8 mouse cellular contexts compared by ENCODE assay signal in genomic region chr7:19342481-19343027, GRCm38 (mm10). TPM values are rescaled to one million over a fixed set of nuclear protein-coding genes. Genes with fewer than 3 reads are reported as not detected.
DNase-seq lines count a peak whose midpoint lies in the region; ATAC-seq lines count a peak whose summit lies in the region.

No protein-coding gene starts in this region.

- under 1% methylated on average over 27 of the region's 27 CpGs for WGBS in hindbrain, embryonic 12.5 days
- 0% methylated on average over 27 of the region's 27 CpGs for WGBS in lung, embryonic 16.5 days

- H3K4me3 ChIP-seq in hindbrain, embryonic 12.5 days, result peak overlapping the region; percentile 37
- peak overlapping the region; percentile 55 for H3K4me3 ChIP-seq in lung, embryonic 16.5 days (ENCODE audit: low read length)

- no peaks in the 10 kb centered on the region for H3K9me3 ChIP-seq in hindbrain, embryonic 12.5 days (replicated peaks)
- H3K9me3 ChIP-seq in lung, embryonic 16.5 days (ENCODE audit: control insufficient read depth, low read length), result no peaks in the 10 kb centered on the region

- H3K27ac ChIP-seq in hindbrain, embryonic 12.5 days, result no peak overlapping the region
- peak overlapping the region; percentile 45; the same call in 1 of the 2 replicates for H3K27ac ChIP-seq in lung, embryonic 16.5 days (ENCODE audit: low read length)

- no peak for ATAC-seq in hindbrain, embryonic 12.5 days (ENCODE audit: low FRiP score)
- ATAC-seq in lung, embryonic 16.5 days (ENCODE audit: low read depth), result no peak

- peak; percentile 88 for DNase-seq in MN1 (ENCODE audit: low spot score)
- peak; percentile 87 for DNase-seq in cerebellum, adult 9-11 months
- peak; percentile 78 to 92 for DNase-seq in frontal cortex, postnatal 14 days (ENCODE audit: low spot score in 2 of 2)
- peak; percentile 92 to 94 for DNase-seq in layer of hippocampus, postnatal 10 days (ENCODE audit: low spot score in 2 of 2)
- peak; percentile 82 for DNase-seq in retina, adult 2 months (ENCODE audit: low read depth, low spot score)
- peak; percentile 82 for DNase-seq in thymus, postnatal 25 days

- peaks cover 36% of the 10 kb centered on the region for H3K4me1 ChIP-seq in hindbrain, embryonic 12.5 days
- H3K4me1 ChIP-seq in lung, embryonic 16.5 days (replicated peaks; ENCODE audit: control insufficient read depth, insufficient read depth, low read length), result peaks cover 31% of the 10 kb centered on the region

- H3K4me2 ChIP-seq in hindbrain, embryonic 12.5 days (replicated peaks), result peak overlapping the region; percentile 75
- H3K4me2 ChIP-seq in lung, embryonic 16.5 days (ENCODE audit: low read depth, low read length), result peak overlapping the region; percentile 94

- H3K9ac ChIP-seq in hindbrain, embryonic 12.5 days, result peak overlapping the region; percentile 32
- peak overlapping the region; percentile 67 for H3K9ac ChIP-seq in lung, embryonic 16.5 days (ENCODE audit: low read length)

- no peaks in the 10 kb centered on the region for H3K36me3 ChIP-seq in hindbrain, embryonic 12.5 days
- H3K36me3 ChIP-seq in lung, embryonic 16.5 days (ENCODE audit: control insufficient read depth, insufficient read depth, low read length), result no peaks in the 10 kb centered on the region

- H3K27me3 ChIP-seq in hindbrain, embryonic 12.5 days, result peaks cover 32% of the 10 kb centered on the region
- H3K27me3 ChIP-seq in lung, embryonic 16.5 days (ENCODE audit: control insufficient read depth, insufficient read depth, low read depth, low read length), result peaks cover 11% of the 10 kb centered on the region

RNA-seq across cellular contexts. Expression of gene Ercc1, which starts 2.0 kb away (rescaled TPM):
- 95.6 and 96.8 TPM in 2 replicates for polyA plus RNA-seq in hindbrain, embryonic 12.5 days (2016; fragmentation: Nextera tagmentation; extraction: Ambion mirVana)
- 10 to 100 TPM; 43.1 to 43.9 TPM for total RNA-seq in layer of hippocampus, postnatal 10 days (2021)
- polyA plus RNA-seq in lung, embryonic 16.5 days (2015; fragmentation: Nextera tagmentation; extraction: Ambion mirVana), result 79.9 and 82.5 TPM in 2 replicates

RNA-seq across cellular contexts. Expression of gene Cd3eap, which starts 16.7 kb away (rescaled TPM):
- polyA plus RNA-seq in hindbrain, embryonic 12.5 days (2016; fragmentation: Nextera tagmentation; extraction: Ambion mirVana), result 17.3 and 20.4 TPM in 2 replicates
- 10 to 100 TPM; 17.6 to 18.1 TPM for total RNA-seq in layer of hippocampus, postnatal 10 days (2021)
- polyA plus RNA-seq in lung, embryonic 16.5 days (2015; fragmentation: Nextera tagmentation; extraction: Ambion mirVana), result 17.2 and 17.3 TPM in 2 replicates

RNA-seq across cellular contexts. Expression of gene Ppp1r13l, which starts 17.0 kb away (rescaled TPM):
- polyA plus RNA-seq in hindbrain, embryonic 12.5 days (2016; fragmentation: Nextera tagmentation; extraction: Ambion mirVana), result 4.7 and 5.5 TPM in 2 replicates
- 1 to 10 TPM; 3.4 to 4.5 TPM for total RNA-seq in layer of hippocampus, postnatal 10 days (2021)
- 4.9 TPM in 2 replicates for polyA plus RNA-seq in lung, embryonic 16.5 days (2015; fragmentation: Nextera tagmentation; extraction: Ambion mirVana)

RNA-seq across cellular contexts. Expression of gene Fosb, which starts 32.7 kb away (rescaled TPM):
- 0.10 TPM in 1 of 2 replicates, not detected in the other for polyA plus RNA-seq in hindbrain, embryonic 12.5 days (2016; fragmentation: Nextera tagmentation; extraction: Ambion mirVana)
- total RNA-seq in layer of hippocampus, postnatal 10 days (2021), result 1 to 10 TPM; 1.4 to 2.0 TPM
- 0.20 and 0.31 TPM in 2 replicates for polyA plus RNA-seq in lung, embryonic 16.5 days (2015; fragmentation: Nextera tagmentation; extraction: Ambion mirVana)

RNA-seq across cellular contexts. Expression of gene Ercc2, which starts 39.3 kb away (rescaled TPM):
- polyA plus RNA-seq in hindbrain, embryonic 12.5 days (2016; fragmentation: Nextera tagmentation; extraction: Ambion mirVana), result 21.3 and 24.6 TPM in 2 replicates
- total RNA-seq in layer of hippocampus, postnatal 10 days (2021), result 10 to 100 TPM; 33.8 to 33.9 TPM
- polyA plus RNA-seq in lung, embryonic 16.5 days (2015; fragmentation: Nextera tagmentation; extraction: Ambion mirVana), result 15.9 and 17.4 TPM in 2 replicates
